Mouse (Mus musculus) E14TG2a.4 (cell line): ENCODE results near the gene Gm11032.

Source experiments
- H3K27me3 ChIP-seq: 2 replicates; pipeline ENCODE4 v1.6.1; 2014; ENCODE audit warnings: low read length, control low read depth; ENCODE audit not compliant: insufficient read depth
- H3K36me3 ChIP-seq: 2 replicates; pipeline ENCODE4 v1.6.1; 2014; ENCODE audit warnings: low read length, control low read depth; ENCODE audit not compliant: insufficient read depth
- H3K4me1 ChIP-seq: replicated peaks from 2 replicates; pipeline ENCODE4 v1.6.1; 2014; ENCODE audit warnings: low read depth, low read length, control low read depth
- H3K4me3 ChIP-seq: replicated peaks from 2 replicates; pipeline ENCODE4 v1.5.1; 2014; ENCODE audit warnings: mild to moderate bottlenecking, low read length
- H3K9me3 ChIP-seq: 2 replicates; pipeline ENCODE4 v1.6.1; 2014; ENCODE audit warnings: low read length, control low read depth
- CTCF ChIP-seq: conservative IDR thresholded peaks from 2 replicates; pipeline ENCODE4 v1.5.1; 2014; ENCODE audit warnings: low read length
- NANOG ChIP-seq: IDR thresholded peaks from 2 replicates; pipeline ENCODE4 v1.6.1; 2014; ENCODE audit warnings: borderline replicate concordance, low read length, mixed read lengths
- POU5F1 ChIP-seq: IDR thresholded peaks from 2 replicates; pipeline ENCODE4 v1.6.1; 2014; ENCODE audit warnings: low read length, borderline replicate concordance

The Gm11032 gene

DNA sequence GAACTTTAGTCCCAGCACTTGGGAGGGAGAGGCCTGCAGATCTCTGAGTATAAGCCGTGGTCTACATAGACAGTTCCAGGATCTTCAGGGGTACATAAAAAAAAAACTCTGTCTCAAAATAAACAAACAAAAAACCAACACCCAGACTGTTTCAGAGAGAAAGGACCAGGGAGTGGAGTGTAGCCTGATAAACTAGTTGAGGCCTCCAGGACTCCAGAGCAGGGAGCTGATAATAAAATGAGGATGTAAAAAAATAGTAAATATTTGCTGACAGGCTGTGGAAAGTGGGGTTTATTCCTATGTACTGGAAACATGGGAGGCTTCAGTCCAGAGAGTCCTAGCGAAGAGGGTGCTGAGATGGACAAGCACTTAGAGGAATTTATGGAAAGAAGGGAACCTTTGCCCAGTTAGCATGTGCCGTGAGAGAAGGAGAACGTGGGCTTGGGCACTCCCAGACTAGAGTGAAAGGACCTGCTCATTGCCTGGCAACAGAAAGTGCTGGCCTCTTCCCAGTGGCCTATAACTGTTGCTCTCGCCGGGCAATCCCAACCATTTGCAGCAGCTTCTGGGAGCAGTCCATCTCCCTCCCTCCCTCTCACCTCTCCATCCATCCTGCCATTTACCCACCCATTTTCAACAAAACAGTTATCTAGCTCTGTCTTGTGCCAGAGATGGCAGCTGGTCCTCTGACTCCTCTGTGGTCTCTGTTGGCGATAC, 40.6 kb downstream of the Gm11032 start:
- H3K36me3 ChIP-seq: peaks cover 86% of the 10 kb centered on the region
- no peak overlapping the region for H3K4me3 ChIP-seq
- no peaks in the 10 kb centered on the region for H3K27me3 ChIP-seq
- H3K4me1 ChIP-seq: peaks cover 34% of the 10 kb centered on the region
- TF ChIP-seq CTCF: no peak
- TF ChIP-seq NANOG: no peak
- TF ChIP-seq POU5F1: no peak
- peaks cover 8% of the 10 kb centered on the region for H3K9me3 ChIP-seq

DNA sequence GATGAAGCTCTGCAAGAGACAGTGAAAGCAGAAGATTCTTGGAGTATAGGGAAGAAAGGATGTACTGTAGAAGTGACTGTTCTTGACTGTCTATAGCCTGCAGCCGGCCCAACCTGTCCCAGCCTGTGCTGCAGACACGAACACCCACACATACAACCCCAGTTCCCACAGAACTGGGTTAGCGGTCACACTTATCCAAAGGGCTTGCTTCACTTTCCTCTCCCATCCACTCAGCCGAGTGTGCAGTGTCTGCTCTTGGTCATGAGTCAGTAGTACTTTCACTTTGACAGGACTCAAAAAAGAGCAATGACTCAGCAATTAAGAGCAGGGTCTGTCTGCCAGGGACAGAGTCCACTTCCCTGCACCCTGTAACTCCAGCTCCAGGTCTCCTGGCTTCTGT, 41.5 kb downstream of the Gm11032 start:
- Histone ChIP-seq H3K4me3 (no peak overlapping the region), H3K9me3 (peaks cover 11% of the 10 kb centered on the region), H3K27me3 (no peaks in the 10 kb centered on the region), H3K36me3 (peaks cover 77% of the 10 kb centered on the region), H3K4me1 (peaks cover 33% of the 10 kb centered on the region)
- TF ChIP-seq CTCF (no peak), NANOG (no peak), POU5F1 (no peak)

DNA sequence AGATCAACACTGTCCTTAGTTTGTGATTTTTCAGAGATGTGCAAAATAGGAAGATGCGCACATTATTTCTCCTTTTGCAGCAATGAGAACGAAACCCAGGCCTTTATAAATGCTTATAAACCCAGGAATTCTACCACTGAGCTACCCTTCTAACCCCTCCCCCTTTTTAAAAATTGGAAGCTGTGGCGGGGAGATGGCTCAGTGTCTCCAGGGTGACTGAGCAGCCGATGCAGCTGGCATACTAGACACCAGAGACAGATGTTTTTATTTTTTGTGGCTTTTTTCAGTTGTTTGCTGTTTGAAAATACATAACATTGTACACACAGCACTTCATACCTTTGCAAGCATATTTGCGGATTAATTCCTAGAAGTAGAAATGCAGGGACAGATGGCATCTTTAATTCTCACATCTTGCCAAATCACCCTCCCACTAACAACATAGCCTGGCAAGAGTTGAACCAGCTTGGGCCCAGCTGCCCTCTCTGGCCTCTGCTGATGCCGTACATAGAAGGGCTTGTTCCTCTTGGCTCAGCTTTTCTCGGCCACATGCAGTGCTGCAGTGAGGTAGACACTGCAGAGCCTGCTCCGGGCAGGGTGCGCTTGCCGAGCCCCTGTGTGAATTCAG, 42.1 kb downstream of the Gm11032 start:
- Histone ChIP-seq H3K9me3 (peaks cover 13% of the 10 kb centered on the region), H3K4me3 (peak overlapping the region; percentile 17; the same call in 1 of the 2 replicates), H3K36me3 (peaks cover 72% of the 10 kb centered on the region), H3K4me1 (peaks cover 33% of the 10 kb centered on the region), H3K27me3 (no peaks in the 10 kb centered on the region)
- TF ChIP-seq NANOG (no peak), CTCF (no peak), POU5F1 (no peak)

DNA sequence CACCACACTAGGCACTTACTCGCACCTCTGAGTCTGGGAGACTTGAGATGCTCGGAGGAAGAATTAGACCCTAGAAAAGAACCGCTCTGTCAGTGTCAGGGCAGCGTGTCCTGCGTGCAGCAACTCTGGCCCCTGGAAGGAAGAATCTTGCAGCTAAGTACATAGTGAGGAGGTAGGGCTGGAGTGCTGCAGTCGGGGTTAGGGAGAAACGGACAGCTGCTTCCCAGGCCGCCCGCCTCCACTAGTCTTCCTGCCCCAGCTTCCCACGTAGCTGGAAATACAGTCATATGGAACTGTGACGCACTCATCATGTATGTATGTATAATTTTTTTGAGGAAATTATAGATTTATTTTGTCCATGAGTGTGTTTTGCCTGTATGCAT, 42.6 kb downstream of the Gm11032 start:
- Histone ChIP-seq H3K4me3 (peak overlapping the region; percentile 17; the same call in 1 of the 2 replicates), H3K36me3 (peaks cover 72% of the 10 kb centered on the region), H3K27me3 (no peaks in the 10 kb centered on the region), H3K9me3 (peaks cover 18% of the 10 kb centered on the region), H3K4me1 (peaks cover 33% of the 10 kb centered on the region)
- TF ChIP-seq CTCF: no peak
- no peak for TF ChIP-seq POU5F1
